Mouse (Mus musculus) E14TG2a.4 (cell line): ENCODE measurements around the gene Gm20388.

ENCODE experiments used
- CTCF ChIP-seq: conservative IDR thresholded peaks from 2 replicates; pipeline ENCODE4 v1.5.1; 2014; ENCODE audit warnings: low read length
- NANOG ChIP-seq: IDR thresholded peaks from 2 replicates; pipeline ENCODE4 v1.6.1; 2014; ENCODE audit warnings: borderline replicate concordance, low read length, mixed read lengths
- POU5F1 ChIP-seq: IDR thresholded peaks from 2 replicates; pipeline ENCODE4 v1.6.1; 2014; ENCODE audit warnings: low read length, borderline replicate concordance

- TF ChIP-seq CTCF (no peak), POU5F1 (no peak), NANOG (no peak)
Measured at GRCm38 (mm10) chr8:122951456-122951855, 3040.8 kb downstream of the Gm20388 start.
